Mouse (Mus musculus) embryonic facial prominence, embryonic 15.5 days (tissue): ENCODE measurements around the gene Gm9049. TPM values are rescaled to one million over a fixed set of nuclear protein-coding genes. Genes with fewer than 3 reads are reported as not detected.

Experiments
- polyA plus RNA-seq: library from polyadenylated mRNA; unstranded; fragments of >200 nt; fragmentation: Nextera tagmentation; extraction: Ambion mirVana; gene quantifications from 2 replicates; pipeline ENCODE4 v1.2.1, GENCODE M21; 2015

The Gm9049 gene
- polyA plus RNA-seq, 1 experiment from 2014 or later, result not detected

Other genes with a start within 250 kb of the Gm9049 start
- 32.6 and 42.1 TPM in 2 replicates for gene Mdm1, start 212.3 kb downstream of the Gm9049 start, polyA plus RNA-seq
- not detected in 2 replicates for gene Il22, start 149.2 kb downstream of the Gm9049 start, polyA plus RNA-seq
- not detected in 2 replicates for gene Gm32717, start 113.3 kb downstream of the Gm9049 start, polyA plus RNA-seq
- not detected in 2 replicates for gene Gm32802, start 95.4 kb downstream of the Gm9049 start, polyA plus RNA-seq
- gene Iltifb, start 59.1 kb downstream of the Gm9049 start, polyA plus RNA-seq, result not detected in 2 replicates
- not detected in 2 replicates for gene Gm9040, start 27.1 kb downstream of the Gm9049 start, polyA plus RNA-seq
- not detected in 2 replicates for gene Gm9044, start 21.7 kb downstream of the Gm9049 start, polyA plus RNA-seq
- gene Gm9045, start 16.3 kb downstream of the Gm9049 start, polyA plus RNA-seq, result 0.18 TPM in 1 of 2 replicates, not detected in the other
- gene Gm9046, start 10.8 kb downstream of the Gm9049 start, polyA plus RNA-seq, result not detected in 2 replicates
- not detected in 2 replicates for gene Gm9048, start 5.4 kb downstream of the Gm9049 start, polyA plus RNA-seq
- gene Ifng, start 86.9 kb upstream of the Gm9049 start, polyA plus RNA-seq, result not detected in 2 replicates